Mouse (Mus musculus) heart, adult 2 months (tissue): Measurements from ENCODE around the gene Mapk10. TPM values are rescaled to one million over a fixed set of nuclear protein-coding genes. Genes with fewer than 3 reads are reported as not detected.

Source experiments
- DNase-seq, 2 experiments: peaks; one replicate each; pipeline ENCODE4 v3.0.0; 2021
- H3K27ac ChIP-seq: fragments of 200-600 bp; 2 replicates; pipeline ENCODE4 v1.8.1; 2022
- H3K27me3 ChIP-seq: fragments of 200-500 bp; 2 replicates; pipeline ENCODE4 v1.6.1; 2012; ENCODE audit warnings: mild to moderate bottlenecking, low read length, inconsistent platforms, mixed read lengths; ENCODE audit not compliant: control insufficient read depth, insufficient read depth
- H3K36me3 ChIP-seq: fragments of 200-500 bp; 2 replicates; pipeline ENCODE4 v1.6.1; 2012; ENCODE audit warnings: low read length, inconsistent platforms; ENCODE audit not compliant: control insufficient read depth, insufficient read depth
- H3K4me1 ChIP-seq: fragments of 200-500 bp; 2 replicates; pipeline ENCODE4 v1.6.1; 2011; ENCODE audit warnings: low read length; ENCODE audit not compliant: control insufficient read depth, insufficient read depth
- H3K4me3 ChIP-seq: fragments of 200-600 bp; 2 replicates; pipeline ENCODE4 v1.8.1; 2022
- H3K79me2 ChIP-seq: fragments of 200-500 bp; replicated peaks from 2 replicates; pipeline ENCODE4 v1.6.1; 2012; ENCODE audit warnings: mild to moderate bottlenecking, inconsistent platforms, low read length, moderate library complexity, mixed read lengths; ENCODE audit not compliant: control insufficient read depth, insufficient read depth
- H3K9ac ChIP-seq: fragments of 200-500 bp; 2 replicates; pipeline ENCODE4 v1.6.1; 2012; ENCODE audit warnings: low read depth, mild to moderate bottlenecking, control low read depth, inconsistent platforms, low read length, mixed read lengths
- CTCF ChIP-seq: fragments of 200-600 bp; IDR thresholded peaks from 2 replicates; pipeline ENCODE4 v1.8.1; 2022; ENCODE audit warnings: antibody characterized with exemption, mild to moderate bottlenecking, moderate library complexity
- EP300 ChIP-seq: fragments of 200-500 bp; IDR thresholded peaks from 2 replicates; pipeline ENCODE4 v1.6.1; 2011; ENCODE audit warnings: low read depth, low read length, control low read depth; ENCODE audit not compliant: insufficient read depth
- POLR2A ChIP-seq: fragments of 200-500 bp; IDR thresholded peaks from 2 replicates; pipeline ENCODE4 v1.6.1; 2011; ENCODE audit warnings: mild to moderate bottlenecking, low read depth, low read length, control low read depth; ENCODE audit not compliant: insufficient read depth
- WGBS: fragments of 180-500 bp; shearing (Covaris S2); methylation state at CpG from one replicate; pipeline ENCODE4 v1.1.7; 2018; 5-methylcytosine and 5-hydroxymethylcytosine counted together
- intact Hi-C: fragments of 180-260 bp; cut with DNase I; formaldehyde crosslinking; loops from one replicate; pipeline ENCODE4 v1.15.1; 2025
- polyA plus RNA-seq: library from polyadenylated mRNA; depleted of rRNA; stranded (reverse); fragments of >200 nt; gene quantifications from 2 replicates; pipeline ENCODE4 v1.2.3, GENCODE M21; 2012
- total RNA-seq, 2 experiments: library from RNA; stranded (reverse); gene quantifications; 2 replicates each; pipeline ENCODE4 v1.2.3; 2021

Mapk10 gene
- total and polyA plus RNA-seq, 3 experiments: 5.8 to 32.0 (median 25.7) TPM

DNA sequence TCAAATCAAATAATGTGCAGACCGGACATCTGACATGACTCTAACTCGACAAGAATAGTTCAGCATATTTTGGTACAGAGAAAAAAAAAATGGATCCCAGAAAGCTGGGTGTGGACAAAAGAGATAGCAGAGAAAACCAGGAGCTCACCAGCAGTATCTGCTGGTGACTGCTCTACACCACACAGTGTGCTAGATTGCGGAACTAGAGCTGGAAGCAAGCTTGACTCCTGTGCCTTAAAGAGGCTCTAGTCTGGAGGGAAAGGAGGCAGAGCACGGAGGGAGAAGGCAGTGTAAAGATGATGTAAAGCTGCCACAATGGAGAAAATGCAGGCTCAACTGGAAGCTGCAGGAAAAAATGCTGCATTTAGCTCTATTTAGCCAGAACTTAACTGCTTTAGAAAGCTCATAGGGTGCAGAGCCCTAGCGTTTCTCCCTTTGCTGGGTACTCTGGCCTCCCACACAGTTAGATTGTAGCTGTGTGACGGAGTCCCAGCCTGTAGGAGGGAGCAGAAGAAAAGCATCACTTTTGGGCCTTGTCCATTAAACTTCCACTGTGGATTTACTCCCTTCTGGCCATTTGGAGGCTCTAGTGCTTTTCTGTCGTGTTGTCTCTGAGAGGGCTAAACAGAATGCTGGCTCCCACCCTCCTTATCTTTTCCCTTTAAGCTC lies 188.5 kb downstream of the Mapk10 start:
- no peak for DNase-seq

DNA sequence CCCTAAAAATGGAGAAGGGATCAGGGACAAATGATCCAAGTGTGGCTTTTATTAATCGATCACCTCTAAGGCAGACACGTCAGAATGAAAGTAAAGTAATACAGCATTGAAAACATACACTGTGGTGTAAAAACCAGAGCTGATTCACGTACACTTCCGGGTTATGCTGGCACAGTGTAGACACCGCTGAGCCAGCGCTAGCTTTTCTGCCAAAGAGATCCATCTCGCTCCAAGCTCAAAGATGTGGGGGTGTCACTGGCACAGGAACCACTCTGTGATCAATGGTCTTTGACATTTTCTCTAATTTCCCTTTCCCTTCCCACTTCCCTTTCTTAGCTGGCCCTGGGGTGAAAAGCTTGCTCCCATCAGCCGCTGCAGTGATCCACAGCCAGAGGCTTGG lies 189.7 kb downstream of the Mapk10 start:
- H3K27ac ChIP-seq: no peak overlapping the region
- H3K36me3 ChIP-seq: no peaks in the 10 kb centered on the region
- DNase-seq: no peak
- no peak overlapping the region for H3K9ac ChIP-seq
- H3K4me3 ChIP-seq: no peak overlapping the region
- no peak for TF ChIP-seq CTCF
- TF ChIP-seq POLR2A: no peak
- no peak for TF ChIP-seq EP300
- no peaks in the 10 kb centered on the region for H3K79me2 ChIP-seq
- H3K4me1 ChIP-seq: no peaks in the 10 kb centered on the region
- intact Hi-C loops: no loop called here
- 75% methylated on average over 8 of the region's 8 CpGs for WGBS
- no peaks in the 10 kb centered on the region for H3K27me3 ChIP-seq

More for the DNA sequence above, 188.5 kb downstream of the Mapk10 start:
- intact Hi-C loops: no loop called here
- Histone ChIP-seq H3K9ac (no peak overlapping the region), H3K36me3 (no peaks in the 10 kb centered on the region), H3K79me2 (no peaks in the 10 kb centered on the region), H3K4me1 (no peaks in the 10 kb centered on the region), H3K27ac (no peak overlapping the region), H3K27me3 (no peaks in the 10 kb centered on the region), H3K4me3 (no peak overlapping the region)
- WGBS: 50% methylated on average over 7 of the region's 7 CpGs
- no peak for TF ChIP-seq EP300
- no peak for TF ChIP-seq POLR2A
- TF ChIP-seq CTCF: no peak

DNA sequence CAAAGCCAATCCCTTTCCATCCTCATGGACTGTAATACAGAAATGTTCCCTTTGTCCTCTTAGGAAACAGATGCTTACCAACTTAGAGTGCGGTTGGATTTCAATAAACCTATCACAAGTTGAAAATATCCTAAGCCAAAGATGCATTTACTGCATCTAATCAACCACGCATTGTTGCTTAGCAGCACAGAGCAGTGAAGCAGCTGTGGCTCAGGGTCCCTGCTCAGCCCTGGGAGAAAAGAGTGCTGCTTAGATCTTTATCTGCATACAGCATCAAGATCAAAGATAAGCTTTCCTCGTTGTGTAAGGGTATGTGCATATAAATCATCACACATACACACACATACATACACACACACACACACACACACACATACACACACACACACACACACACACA lies 190.2 kb downstream of the Mapk10 start:
- no peaks in the 10 kb centered on the region for H3K79me2 ChIP-seq
- WGBS: 64% methylated on average over 3 of the region's 3 CpGs
- H3K27ac ChIP-seq: no peak overlapping the region
- H3K36me3 ChIP-seq: no peaks in the 10 kb centered on the region
- no peak for TF ChIP-seq POLR2A
- TF ChIP-seq CTCF: no peak
- no peak for TF ChIP-seq EP300
- no peak overlapping the region for H3K9ac ChIP-seq
- H3K4me3 ChIP-seq: no peak overlapping the region
- no peaks in the 10 kb centered on the region for H3K4me1 ChIP-seq
- intact Hi-C loops: no loop called here
- DNase-seq: no peak
- no peaks in the 10 kb centered on the region for H3K27me3 ChIP-seq

DNA sequence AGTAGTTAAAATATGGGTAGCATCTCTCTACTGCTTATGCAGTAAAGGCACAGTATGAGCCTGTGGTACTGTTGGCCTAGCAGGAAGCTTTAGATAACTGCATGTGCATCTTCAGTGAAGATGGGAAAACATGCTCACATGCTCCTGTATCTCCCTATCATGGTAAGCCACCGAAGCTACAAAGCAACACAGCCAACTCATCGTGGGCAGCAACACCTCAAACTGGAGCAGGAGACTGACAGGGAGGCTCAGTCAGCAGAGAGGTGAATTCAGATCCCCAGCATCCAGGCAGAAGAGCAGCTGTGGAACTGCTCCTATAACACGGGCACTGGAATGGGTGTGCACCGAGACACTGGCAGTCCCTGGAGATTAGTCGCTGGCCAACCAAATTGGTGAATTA lies 191.0 kb downstream of the Mapk10 start:
- no peak overlapping the region for H3K4me3 ChIP-seq
- WGBS: 77% methylated on average over 5 of the region's 5 CpGs
- H3K27me3 ChIP-seq: no peaks in the 10 kb centered on the region
- H3K79me2 ChIP-seq: no peaks in the 10 kb centered on the region
- intact Hi-C loops: no loop called here
- no peak for DNase-seq
- H3K36me3 ChIP-seq: no peaks in the 10 kb centered on the region
- TF ChIP-seq EP300: no peak
- no peak for TF ChIP-seq POLR2A
- no peak for TF ChIP-seq CTCF
- no peak overlapping the region for H3K27ac ChIP-seq
- H3K9ac ChIP-seq: no peak overlapping the region
- no peaks in the 10 kb centered on the region for H3K4me1 ChIP-seq

DNA sequence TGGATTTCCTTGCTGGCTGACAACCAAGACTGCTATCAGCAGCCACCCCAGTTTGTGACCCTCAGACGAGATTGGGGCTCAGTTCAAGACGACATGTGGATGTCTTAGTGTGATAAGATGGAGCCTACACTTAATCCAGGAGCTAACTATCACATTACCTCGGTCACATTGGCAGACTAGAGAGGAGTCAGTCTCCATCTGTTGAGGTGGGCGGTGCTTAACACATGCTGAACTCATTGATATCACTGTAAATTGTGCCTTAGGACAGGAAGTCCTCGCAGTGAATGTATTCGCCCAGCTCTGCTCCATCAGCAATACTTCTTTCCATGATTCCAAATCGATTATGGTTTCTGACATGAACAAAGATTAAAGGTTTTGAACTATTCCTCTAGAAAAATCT lies 193.5 kb downstream of the Mapk10 start:
- Histone ChIP-seq H3K4me1 (no peaks in the 10 kb centered on the region), H3K4me3 (no peak overlapping the region), H3K27ac (no peak overlapping the region), H3K36me3 (no peaks in the 10 kb centered on the region), H3K27me3 (no peaks in the 10 kb centered on the region), H3K9ac (no peak overlapping the region), H3K79me2 (0 out of 2 replicates have a peak, but pooled peaks cover 2% of the 10 kb centered on the region)
- WGBS: 50% methylated on average over 7 of the region's 7 CpGs
- no peak for DNase-seq
- TF ChIP-seq EP300 (no peak), CTCF (no peak), POLR2A (no peak)
- intact Hi-C loops: no loop called here

DNA sequence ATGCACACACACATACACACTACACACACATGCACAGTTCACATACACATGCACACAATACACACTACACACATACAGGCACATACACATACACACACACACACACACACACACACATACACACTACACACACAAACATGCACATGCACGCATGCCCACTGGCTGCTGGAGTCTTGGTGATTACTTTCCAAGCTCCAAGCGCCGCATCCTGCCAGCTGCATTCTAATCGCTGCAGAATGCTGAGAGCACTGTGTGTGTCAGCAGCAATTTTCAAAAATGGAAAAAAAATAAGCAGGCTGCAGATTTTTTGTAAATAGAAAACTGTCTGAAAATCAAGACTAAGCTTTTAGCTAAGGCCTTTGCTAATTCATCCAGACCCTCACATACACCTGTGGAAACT lies 196.8 kb downstream of the Mapk10 start:
- no peak overlapping the region for H3K9ac ChIP-seq
- intact Hi-C loops: no loop called here
- 0 out of 2 replicates have a peak, but pooled peaks cover 2% of the 10 kb centered on the region for H3K79me2 ChIP-seq
- no peak for DNase-seq
- H3K36me3 ChIP-seq: no peaks in the 10 kb centered on the region
- WGBS: 90% methylated on average over 4 of the region's 4 CpGs
- no peak overlapping the region for H3K4me3 ChIP-seq
- H3K27me3 ChIP-seq: no peaks in the 10 kb centered on the region
- no peak overlapping the region for H3K27ac ChIP-seq
- no peaks in the 10 kb centered on the region for H3K4me1 ChIP-seq
- TF ChIP-seq EP300: no peak
- no peak for TF ChIP-seq POLR2A
- no peak for TF ChIP-seq CTCF
